Mouse (Mus musculus) small intestine, adult 2 months (tissue): Measurements from ENCODE around the gene Peli2. TPM values are rescaled to one million over a fixed set of nuclear protein-coding genes. Genes with fewer than 3 reads are reported as not detected.

Source experiments
- H3K27ac ChIP-seq: fragments of 200-500 bp; 2 replicates; pipeline ENCODE4 v1.5.1; 2012; ENCODE audit warnings: low read depth, low read length, control low read depth, inconsistent platforms; ENCODE audit not compliant: insufficient read depth
- H3K27me3 ChIP-seq: fragments of 200-500 bp; 2 replicates; pipeline ENCODE4 v1.6.1; 2012; ENCODE audit warnings: mild to moderate bottlenecking, moderate library complexity, low read length, inconsistent platforms; ENCODE audit not compliant: control insufficient read depth, insufficient read depth
- H3K36me3 ChIP-seq: fragments of 200-500 bp; 2 replicates; pipeline ENCODE4 v1.6.1; 2012; ENCODE audit warnings: mild to moderate bottlenecking, low read length, control low read depth, inconsistent platforms; ENCODE audit not compliant: control insufficient read depth, insufficient read depth
- H3K4me1 ChIP-seq: fragments of 200-500 bp; 2 replicates; pipeline ENCODE4 v1.6.1; 2012; ENCODE audit warnings: low read length, inconsistent platforms, mixed read lengths; ENCODE audit not compliant: control insufficient read depth, insufficient read depth, insufficient read length
- H3K4me3 ChIP-seq: fragments of 200-500 bp; 2 replicates; pipeline ENCODE4 v1.5.1; 2012; ENCODE audit warnings: low read depth, mild to moderate bottlenecking, control low read depth, inconsistent platforms, low read length, moderate library complexity
- CTCF ChIP-seq: fragments of 200-500 bp; IDR thresholded peaks from 2 replicates; pipeline ENCODE4 v1.5.1; 2012; ENCODE audit warnings: low read depth, mild to moderate bottlenecking, control low read depth, inconsistent platforms, low read length, moderate library complexity, mixed read lengths; ENCODE audit not compliant: insufficient replicate concordance, insufficient read length; ENCODE audit errors: extremely low read depth
- POLR2A ChIP-seq: fragments of 200-500 bp; IDR thresholded peaks from 2 replicates; pipeline ENCODE4 v1.6.1; 2012; ENCODE audit warnings: low read depth, mild to moderate bottlenecking, control low read depth, inconsistent platforms, low read length, moderate library complexity
- WGBS: fragments of 180-500 bp; shearing (Covaris S2); methylation state at CpG from one replicate; pipeline ENCODE4 v1.1.7; 2018; 5-methylcytosine and 5-hydroxymethylcytosine counted together
- polyA plus RNA-seq: library from polyadenylated mRNA; depleted of rRNA; stranded (reverse); fragments of >200 nt; gene quantifications from 2 replicates; pipeline ENCODE4 v1.2.3, GENCODE M21; 2012

Gene Peli2
- polyA plus RNA-seq, 1 experiment, result 5.8 TPM

DNA sequence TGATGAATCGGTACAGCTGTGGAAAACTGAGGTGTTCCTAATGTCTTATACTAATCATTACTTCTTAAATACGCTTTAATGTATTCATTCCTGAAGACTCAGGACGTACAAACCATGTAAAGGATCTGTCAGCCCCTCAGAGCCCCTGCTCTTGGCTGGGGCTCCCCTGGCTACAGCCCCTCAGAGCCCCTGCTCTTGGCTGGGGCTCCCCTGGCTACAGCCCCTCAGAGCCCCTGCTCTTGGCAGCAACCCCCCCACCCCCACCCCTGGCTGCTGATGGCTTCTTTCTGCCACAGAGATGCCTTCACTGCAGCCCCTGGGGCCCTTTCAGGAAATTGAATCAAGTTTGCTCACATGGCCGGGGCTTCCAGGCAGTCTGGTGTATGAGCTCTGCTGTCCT lies 22.5 kb downstream of the Peli2 start:
- Histone ChIP-seq H3K27ac (no peak overlapping the region), H3K27me3 (no peaks in the 10 kb centered on the region), H3K4me1 (no peaks in the 10 kb centered on the region), H3K36me3 (no peaks in the 10 kb centered on the region), H3K4me3 (no peak overlapping the region)
- 90% methylated on average over 4 of the region's 4 CpGs for WGBS
- no peak for TF ChIP-seq POLR2A
- TF ChIP-seq CTCF, result no peak

- Histone ChIP-seq H3K27me3 (no peaks in the 10 kb centered on the region), H3K4me3 (no peak overlapping the region), H3K27ac (no peak overlapping the region), H3K4me1 (no peaks in the 10 kb centered on the region), H3K36me3 (no peaks in the 10 kb centered on the region)
- TF ChIP-seq CTCF (no peak), POLR2A (no peak)
- 87% methylated on average over 17 of the region's 17 CpGs for WGBS
Observed at GRCm38 (mm10) chr14:48144330-48144729, 23.7 kb downstream of the Peli2 start.

- H3K4me3 ChIP-seq, result no peak overlapping the region
- TF ChIP-seq CTCF (peak; percentile 36; the same call in 1 of the 2 replicates), POLR2A (no peak)
- H3K36me3 ChIP-seq, result no peaks in the 10 kb centered on the region
- H3K27me3 ChIP-seq, result no peaks in the 10 kb centered on the region
- no peaks in the 10 kb centered on the region for H3K4me1 ChIP-seq
- WGBS, result 85% methylated on average over 6 of the region's 6 CpGs
- H3K27ac ChIP-seq, result no peak overlapping the region
Observed at GRCm38 (mm10) chr14:48147688-48148087, 27.1 kb downstream of the Peli2 start.

GRCm38 (mm10) chr14:48148615-48149014 lies 28.0 kb downstream of the Peli2 start:
- Histone ChIP-seq H3K4me3 (no peak overlapping the region), H3K27ac (no peak overlapping the region), H3K27me3 (no peaks in the 10 kb centered on the region), H3K4me1 (no peaks in the 10 kb centered on the region), H3K36me3 (no peaks in the 10 kb centered on the region)
- 87% methylated on average over 6 of the region's 6 CpGs for WGBS
- TF ChIP-seq POLR2A, result no peak

DNA sequence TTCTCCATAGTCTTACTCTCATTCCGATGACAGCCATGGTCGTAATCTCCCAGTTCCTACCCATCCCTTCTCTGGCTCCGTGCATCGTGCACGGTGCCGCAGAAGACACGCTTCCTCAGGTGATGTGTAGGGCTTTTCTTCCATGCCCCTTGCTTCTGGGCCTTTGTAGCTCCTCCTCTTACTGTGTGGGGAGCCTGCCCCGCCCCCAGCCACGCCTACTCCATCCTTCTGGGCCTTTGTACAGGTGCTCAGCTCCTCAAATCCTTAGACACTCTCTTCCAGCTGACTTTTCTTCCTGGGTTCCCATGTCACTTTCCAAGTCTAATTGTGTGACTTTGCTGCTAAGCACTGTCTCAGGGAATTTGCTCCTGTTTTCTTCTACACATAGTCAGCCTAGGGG lies 28.7 kb downstream of the Peli2 start:
- Histone ChIP-seq H3K36me3 (no peaks in the 10 kb centered on the region), H3K27ac (no peak overlapping the region), H3K4me1 (no peaks in the 10 kb centered on the region), H3K27me3 (no peaks in the 10 kb centered on the region), H3K4me3 (no peak overlapping the region)
- 88% methylated on average over 9 of the region's 9 CpGs for WGBS
- TF ChIP-seq POLR2A, result no peak
- no peak for TF ChIP-seq CTCF

GRCm38 (mm10) chr14:48150903-48151302 lies 30.3 kb downstream of the Peli2 start:
- TF ChIP-seq CTCF, result no peak
- TF ChIP-seq POLR2A, result no peak
- H3K27me3 ChIP-seq, result no peaks in the 10 kb centered on the region
- WGBS, result 89% methylated on average over 1 of the region's 1 CpGs
- H3K27ac ChIP-seq, result no peak overlapping the region
- H3K36me3 ChIP-seq, result no peaks in the 10 kb centered on the region
- no peak overlapping the region for H3K4me3 ChIP-seq
- no peaks in the 10 kb centered on the region for H3K4me1 ChIP-seq

- TF ChIP-seq POLR2A (no peak), CTCF (no peak)
- WGBS, result 74% methylated on average over 2 of the region's 2 CpGs
Observed at GRCm38 (mm10) chr14:48151554-48151953, 30.9 kb downstream of the Peli2 start.

GRCm38 (mm10) chr14:48153064-48153463 lies 32.4 kb downstream of the Peli2 start:
- no peaks in the 10 kb centered on the region for H3K27me3 ChIP-seq
- no peak overlapping the region for H3K4me3 ChIP-seq
- 0 out of 2 replicates have a peak, but pooled peaks cover 2% of the 10 kb centered on the region for H3K4me1 ChIP-seq
- no peak overlapping the region for H3K27ac ChIP-seq
- 30% methylated on average over 2 of the region's 2 CpGs for WGBS
- no peaks in the 10 kb centered on the region for H3K36me3 ChIP-seq
- TF ChIP-seq CTCF (no peak), POLR2A (no peak)

More at GRCm38 (mm10) chr14:48151554-48151953, 30.9 kb downstream of the Peli2 start:
- Histone ChIP-seq H3K36me3 (no peaks in the 10 kb centered on the region), H3K27ac (no peak overlapping the region), H3K27me3 (no peaks in the 10 kb centered on the region), H3K4me3 (no peak overlapping the region), H3K4me1 (no peaks in the 10 kb centered on the region)
